In genomic region chr7:15947653-15948260, GRCm38 (mm10) we compare ENCODE assay signal across 8 mouse cellular contexts. TPM values are rescaled to one million over a fixed set of nuclear protein-coding genes. Genes with fewer than 3 reads are reported as not detected.
DNase-seq lines count a peak whose midpoint lies in the region; ATAC-seq and TF ChIP-seq lines count a peak whose summit lies in the region.

No protein-coding gene starts in this region.

- WGBS in kidney, embryonic 14.5 days = 54% methylated on average over 4 of the region's 4 CpGs
- 47% methylated on average over 4 of the region's 4 CpGs for WGBS in embryonic facial prominence, embryonic 10.5 days
- WGBS in liver, embryonic 11.5 days = 46% methylated on average over 4 of the region's 4 CpGs

- peak overlapping the region; percentile 53 for H3K4me2 ChIP-seq in kidney, embryonic 14.5 days (replicated peaks; ENCODE audit: low read depth, low read length)
- peak overlapping the region; percentile 73 for H3K4me2 ChIP-seq in liver, embryonic 11.5 days

- no peaks in the 10 kb centered on the region for H3K9me3 ChIP-seq in kidney, embryonic 14.5 days (ENCODE audit: control insufficient read depth, low read length)
- no peaks in the 10 kb centered on the region for H3K9me3 ChIP-seq in ES-Bruce4 (replicated peaks; ENCODE audit: control insufficient read depth, insufficient read depth, low read length, poor library complexity, severe bottlenecking)
- H3K9me3 ChIP-seq in embryonic facial prominence, embryonic 10.5 days = no peaks in the 10 kb centered on the region
- no peaks in the 10 kb centered on the region for H3K9me3 ChIP-seq in liver, embryonic 11.5 days (ENCODE audit: control insufficient read depth, low read length)

- H3K27ac ChIP-seq in kidney, embryonic 14.5 days (ENCODE audit: low read depth, low read length) = no peak overlapping the region
- H3K27ac ChIP-seq in ES-Bruce4 (ENCODE audit: insufficient read depth, low read length) = peak overlapping the region; percentile 45
- no peak overlapping the region for H3K27ac ChIP-seq in embryonic facial prominence, embryonic 10.5 days (replicated peaks)
- H3K27ac ChIP-seq in liver, embryonic 11.5 days (ENCODE audit: low read depth, low read length) = 0 out of 2 replicates have a peak overlapping the region, but pooled peaks have one; percentile 48

- H3K9ac ChIP-seq in kidney, embryonic 14.5 days (ENCODE audit: low read depth, low read length) = no peak overlapping the region
- H3K9ac ChIP-seq in ES-Bruce4 (ENCODE audit: low read depth, poor library complexity, severe bottlenecking) = peak overlapping the region; percentile 10
- H3K9ac ChIP-seq in liver, embryonic 11.5 days (ENCODE audit: low read depth, low read length) = peak overlapping the region; percentile 48; the same call in 1 of the 2 replicates

- TF ChIP-seq EP300 in ES-Bruce4 (IDR thresholded peaks at IDR 0.05; ENCODE audit: insufficient read depth, low read depth, low read length) = no peak

- H3K27me3 ChIP-seq in kidney, embryonic 14.5 days (ENCODE audit: control insufficient read depth, insufficient read depth, low read length) = no peaks in the 10 kb centered on the region
- H3K27me3 ChIP-seq in ES-Bruce4 (ENCODE audit: control insufficient read depth, insufficient read depth, low read length, poor library complexity, severe bottlenecking) = no peaks in the 10 kb centered on the region
- H3K27me3 ChIP-seq in embryonic facial prominence, embryonic 10.5 days (replicated peaks; ENCODE audit: low read depth, poor library complexity, severe bottlenecking) = no peaks in the 10 kb centered on the region
- H3K27me3 ChIP-seq in liver, embryonic 11.5 days (replicated peaks; ENCODE audit: control insufficient read depth, insufficient read depth, low read length) = peaks cover 10% of the 10 kb centered on the region

- TF ChIP-seq CTCF in ES-Bruce4 (IDR thresholded peaks at IDR 0.05; ENCODE audit: low read depth, low read length) = no peak

- no peak for TF ChIP-seq POLR2A in ES-Bruce4 (IDR thresholded peaks at IDR 0.05; ENCODE audit: insufficient read depth, low read length)

- peaks cover 10% of the 10 kb centered on the region for H3K4me1 ChIP-seq in kidney, embryonic 14.5 days (ENCODE audit: control insufficient read depth, insufficient read depth, low read length)
- peaks cover 3% of the 10 kb centered on the region for H3K4me1 ChIP-seq in ES-Bruce4 (ENCODE audit: control insufficient read depth, insufficient read depth, low read length)
- H3K4me1 ChIP-seq in embryonic facial prominence, embryonic 10.5 days = peaks cover 32% of the 10 kb centered on the region
- H3K4me1 ChIP-seq in liver, embryonic 11.5 days (replicated peaks; ENCODE audit: control insufficient read depth, insufficient read depth, low read length) = peaks cover 32% of the 10 kb centered on the region

- H3K36me3 ChIP-seq in kidney, embryonic 14.5 days (ENCODE audit: control insufficient read depth, insufficient read depth, low read length) = peaks cover 21% of the 10 kb centered on the region
- peaks cover 16% of the 10 kb centered on the region for H3K36me3 ChIP-seq in ES-Bruce4 (ENCODE audit: control insufficient read depth, insufficient read depth, low read length, poor library complexity, severe bottlenecking)
- H3K36me3 ChIP-seq in embryonic facial prominence, embryonic 10.5 days (replicated peaks) = peaks cover 28% of the 10 kb centered on the region
- H3K36me3 ChIP-seq in liver, embryonic 11.5 days (ENCODE audit: control insufficient read depth, insufficient read depth, low read length) = peaks cover 8% of the 10 kb centered on the region

- no peak overlapping the region; the same call in 1 of the 2 replicates for H3K4me3 ChIP-seq in kidney, embryonic 14.5 days (ENCODE audit: low read length)
- peak overlapping the region; percentile 38 for H3K4me3 ChIP-seq in ES-Bruce4 (ENCODE audit: low read depth, low read length)
- peak overlapping the region; percentile 45 for H3K4me3 ChIP-seq in embryonic facial prominence, embryonic 10.5 days
- peak overlapping the region; percentile 33; the same call in 1 of the 2 replicates for H3K4me3 ChIP-seq in liver, embryonic 11.5 days (ENCODE audit: low read depth, low read length)

- DNase-seq in kidney, postnatal 4 days = no peak
- DNase-seq in embryonic facial prominence, embryonic 10.5 days (ENCODE audit: low spot score) = no peak
- DNase-seq in liver, embryonic 11.5 days (ENCODE audit: low spot score) = no peak
- DNase-seq in right cerebral cortex, adult 2 months (ENCODE audit: low spot score in 2 of 2) = no peak
- no peak for DNase-seq in embryo, embryonic 9.5 days (ENCODE audit: extremely low spot score)
- no peak for DNase-seq in left cerebral cortex, adult 9 months (ENCODE audit: low spot score in 2 of 2)

- 0 out of 2 replicates have a peak, but pooled peaks have one; percentile 6 for ATAC-seq in kidney, embryonic 14.5 days (ENCODE audit: low FRiP score, low TSS enrichment)
- no peak for ATAC-seq in liver, embryonic 11.5 days (replicated peaks; ENCODE audit: low FRiP score)

RNA-seq across cellular contexts. Expression of gene Nop53, which starts 1.9 kb away (rescaled TPM):
- 203 and 216 TPM in 2 replicates for polyA plus RNA-seq in kidney, embryonic 14.5 days (2014; fragmentation: Nextera tagmentation; extraction: Ambion mirVana)
- polyA plus RNA-seq in ES-Bruce4 (2011; ENCODE audit: insufficient read depth, insufficient read length, low read depth, missing spikeins) = 283 and 299 TPM in 2 replicates
- 180 and 185 TPM in 2 replicates for polyA plus RNA-seq in embryonic facial prominence, embryonic 10.5 days (2016; fragmentation: Nextera tagmentation; extraction: Ambion mirVana)
- polyA plus RNA-seq in liver, embryonic 11.5 days (2014; fragmentation: Nextera tagmentation; extraction: Ambion mirVana) = 217 and 219 TPM in 2 replicates

RNA-seq across cellular contexts. Expression of gene Ehd2, which starts 19.6 kb away (rescaled TPM):
- 17.7 and 22.3 TPM in 2 replicates for polyA plus RNA-seq in kidney, embryonic 14.5 days (2014; fragmentation: Nextera tagmentation; extraction: Ambion mirVana)
- 4.6 and 4.9 TPM in 2 replicates for polyA plus RNA-seq in ES-Bruce4 (2011; ENCODE audit: insufficient read depth, insufficient read length, low read depth, missing spikeins)
- 11.6 and 13.8 TPM in 2 replicates for polyA plus RNA-seq in embryonic facial prominence, embryonic 10.5 days (2016; fragmentation: Nextera tagmentation; extraction: Ambion mirVana)
- polyA plus RNA-seq in liver, embryonic 11.5 days (2014; fragmentation: Nextera tagmentation; extraction: Ambion mirVana) = 7.5 and 10.8 TPM in 2 replicates

RNA-seq across cellular contexts. Expression of gene Selenow, which starts 25.6 kb away (rescaled TPM):
- 811 and 907 TPM in 2 replicates for polyA plus RNA-seq in kidney, embryonic 14.5 days (2014; fragmentation: Nextera tagmentation; extraction: Ambion mirVana)
- polyA plus RNA-seq in ES-Bruce4 (2011; ENCODE audit: insufficient read depth, insufficient read length, low read depth, missing spikeins) = 93.1 and 101 TPM in 2 replicates
- polyA plus RNA-seq in embryonic facial prominence, embryonic 10.5 days (2016; fragmentation: Nextera tagmentation; extraction: Ambion mirVana) = 756 and 839 TPM in 2 replicates
- polyA plus RNA-seq in liver, embryonic 11.5 days (2014; fragmentation: Nextera tagmentation; extraction: Ambion mirVana) = 557 and 609 TPM in 2 replicates

Comparison
In these comparisons a context has a peak if more than half of its experiments do, and no peak if none do; other contexts are left out.
1. H3K27ac ChIP-seq: peak in ES-Bruce4 (single experiment) and liver, embryonic 11.5 days (single experiment); none in kidney, embryonic 14.5 days (single experiment) and embryonic facial prominence, embryonic 10.5 days (single experiment).